Mouse (Mus musculus) liver, embryonic 15.5 days (tissue): ENCODE data around the gene Snx13. TPM values are rescaled to one million over a fixed set of nuclear protein-coding genes. Genes with fewer than 3 reads are reported as not detected.
A peak's percentile ranks its signal among the peaks of the same experiment; 100 is the strongest.

Experiments used
- ATAC-seq: fragments of 200-750 bp; cut with Nextera tagmentation; 2 replicates; pipeline ENCODE4 v1.8.0; 2017; ENCODE audit warnings: moderate number of reproducible peaks, mild to moderate bottlenecking, moderate library complexity; ENCODE audit not compliant: insufficient read depth
- H3K27ac ChIP-seq: fragments of 300-500 bp; sonication (generic); replicated peaks from 2 replicates; pipeline ENCODE4 v1.5.1; 2015; ENCODE audit warnings: mild to moderate bottlenecking, inconsistent platforms
- H3K27me3 ChIP-seq: fragments of 300-500 bp; sonication (generic); 2 replicates; pipeline ENCODE4 v1.6.1; 2015; ENCODE audit warnings: mild to moderate bottlenecking, inconsistent platforms
- H3K36me3 ChIP-seq: fragments of 300-500 bp; sonication (generic); replicated peaks from 2 replicates; pipeline ENCODE4 v1.6.1; 2015; ENCODE audit warnings: moderate library complexity, mild to moderate bottlenecking, inconsistent platforms
- H3K4me1 ChIP-seq: fragments of 300-500 bp; sonication (generic); replicated peaks from 2 replicates; pipeline ENCODE4 v1.6.1; 2015; ENCODE audit warnings: inconsistent platforms
- H3K4me2 ChIP-seq: fragments of 300-500 bp; sonication (generic); 2 replicates; pipeline ENCODE4 v1.6.1; 2015; ENCODE audit warnings: moderate library complexity, mild to moderate bottlenecking, inconsistent platforms
- H3K4me3 ChIP-seq: fragments of 300-500 bp; sonication (generic); replicated peaks from 2 replicates; pipeline ENCODE4 v1.5.1; 2015; ENCODE audit warnings: mild to moderate bottlenecking, inconsistent platforms
- H3K9ac ChIP-seq: fragments of 300-500 bp; sonication (generic); 2 replicates; pipeline ENCODE4 v1.6.1; 2015; ENCODE audit warnings: moderate library complexity, mild to moderate bottlenecking, inconsistent platforms
- H3K9me3 ChIP-seq: fragments of 300-500 bp; sonication (generic); replicated peaks from 2 replicates; pipeline ENCODE4 v1.6.1; 2016; ENCODE audit warnings: inconsistent platforms
- WGBS: fragments of 180-500 bp; shearing (Covaris S2); methylation state at CpG from one replicate; pipeline ENCODE4 v1.1.7; 2015; ENCODE audit warnings: mixed read lengths; ENCODE audit not compliant: insufficient replicate concordance; 5-methylcytosine and 5-hydroxymethylcytosine counted together
- polyA plus RNA-seq: library from polyadenylated mRNA; unstranded; fragments of >200 nt; fragmentation: Nextera tagmentation; extraction: Ambion mirVana; gene quantifications from 2 replicates; pipeline ENCODE4 v1.2.1, GENCODE M21; 2015

Gene Snx13
- polyA plus RNA-seq, 1 experiment from 2014 or later, result 9.2 TPM

- Histone ChIP-seq H3K9ac (no peak overlapping the region), H3K36me3 (no peaks in the 10 kb centered on the region), H3K4me1 (no peaks in the 10 kb centered on the region; the same call in 1 of the 2 replicates), H3K4me2 (no peak overlapping the region), H3K9me3 (no peaks in the 10 kb centered on the region), H3K4me3 (no peak overlapping the region), H3K27me3 (no peaks in the 10 kb centered on the region), H3K27ac (no peak overlapping the region)
- ATAC-seq, result no peak
- WGBS, result 28% methylated on average over 9 of the region's 9 CpGs
Observed at GRCm38 (mm10) chr12:35018679-35019237, 28.2 kb upstream of the Snx13 start.

- Histone ChIP-seq H3K9me3 (no peaks in the 10 kb centered on the region), H3K36me3 (no peaks in the 10 kb centered on the region), H3K4me2 (no peak overlapping the region), H3K27ac (no peak overlapping the region), H3K27me3 (no peaks in the 10 kb centered on the region), H3K4me3 (no peak overlapping the region), H3K9ac (no peak overlapping the region), H3K4me1 (no peaks in the 10 kb centered on the region; the same call in 1 of the 2 replicates)
- no peak for ATAC-seq
- WGBS, result 65% methylated on average over 9 of the region's 9 CpGs
Observed at GRCm38 (mm10) chr12:35021285-35021684, 25.7 kb upstream of the Snx13 start.

- no peaks in the 10 kb centered on the region for H3K27me3 ChIP-seq
- H3K9me3 ChIP-seq, result no peaks in the 10 kb centered on the region
- H3K4me1 ChIP-seq, result no peaks in the 10 kb centered on the region; the same call in 1 of the 2 replicates
- ATAC-seq, result no peak
- no peak overlapping the region for H3K9ac ChIP-seq
- H3K27ac ChIP-seq, result no peak overlapping the region
- no peak overlapping the region for H3K4me3 ChIP-seq
- no peaks in the 10 kb centered on the region for H3K36me3 ChIP-seq
- WGBS, result 65% methylated on average over 10 of the region's 10 CpGs
- H3K4me2 ChIP-seq, result no peak overlapping the region
Observed at GRCm38 (mm10) chr12:35022066-35022465, 24.9 kb upstream of the Snx13 start.

- Histone ChIP-seq H3K4me3 (no peak overlapping the region), H3K9ac (no peak overlapping the region), H3K27ac (no peak overlapping the region), H3K36me3 (no peaks in the 10 kb centered on the region), H3K9me3 (no peaks in the 10 kb centered on the region), H3K27me3 (no peaks in the 10 kb centered on the region), H3K4me1 (no peaks in the 10 kb centered on the region), H3K4me2 (no peak overlapping the region)
- ATAC-seq, result no peak
- 24% methylated on average over 4 of the region's 4 CpGs for WGBS
Observed at GRCm38 (mm10) chr12:35025916-35026432, 21.0 kb upstream of the Snx13 start.

- Histone ChIP-seq H3K4me3 (no peak overlapping the region), H3K4me2 (no peak overlapping the region), H3K27ac (no peak overlapping the region), H3K9ac (no peak overlapping the region), H3K4me1 (no peaks in the 10 kb centered on the region), H3K36me3 (no peaks in the 10 kb centered on the region), H3K9me3 (no peaks in the 10 kb centered on the region), H3K27me3 (no peaks in the 10 kb centered on the region)
- ATAC-seq, result no peak
- 42% methylated on average over 1 of the region's 1 CpGs for WGBS
Observed at GRCm38 (mm10) chr12:35027533-35027932, 19.5 kb upstream of the Snx13 start.

GRCm38 (mm10) chr12:35038668-35039570, 8.1 kb upstream of the Snx13 start:
- Histone ChIP-seq H3K9me3 (no peaks in the 10 kb centered on the region), H3K4me1 (no peaks in the 10 kb centered on the region), H3K36me3 (no peaks in the 10 kb centered on the region), H3K9ac (no peak overlapping the region), H3K27me3 (no peaks in the 10 kb centered on the region), H3K27ac (no peak overlapping the region; the same call in 1 of the 2 replicates), H3K4me3 (no peak overlapping the region; the same call in 1 of the 2 replicates), H3K4me2 (peak overlapping the region; percentile 32)
- WGBS, result 15% methylated on average over 14 of the region's 14 CpGs
- ATAC-seq, result no peak

- no peak for ATAC-seq
- no peaks in the 10 kb centered on the region for H3K4me1 ChIP-seq
- no peak overlapping the region for H3K9ac ChIP-seq
- 52% methylated on average over 5 of the region's 5 CpGs for WGBS
- H3K27me3 ChIP-seq, result no peaks in the 10 kb centered on the region
- no peaks in the 10 kb centered on the region for H3K36me3 ChIP-seq
- no peak overlapping the region for H3K4me3 ChIP-seq
- H3K9me3 ChIP-seq, result no peaks in the 10 kb centered on the region
- H3K4me2 ChIP-seq, result peak overlapping the region; percentile 32; the same call in 1 of the 2 replicates
- H3K27ac ChIP-seq, result no peak overlapping the region; the same call in 1 of the 2 replicates
Observed at GRCm38 (mm10) chr12:35039571-35039936, 7.4 kb upstream of the Snx13 start.

- Histone ChIP-seq H3K36me3 (no peaks in the 10 kb centered on the region), H3K9ac (no peak overlapping the region), H3K4me3 (no peak overlapping the region), H3K9me3 (no peaks in the 10 kb centered on the region), H3K4me1 (peaks cover 3% of the 10 kb centered on the region), H3K27me3 (no peaks in the 10 kb centered on the region), H3K27ac (no peak overlapping the region), H3K4me2 (no peak overlapping the region)
- WGBS, result 46% methylated on average over 8 of the region's 8 CpGs
- ATAC-seq, result no peak
Observed at GRCm38 (mm10) chr12:35041964-35042363, 5.0 kb upstream of the Snx13 start.

- WGBS, result under 1% methylated on average over 35 of the region's 36 CpGs
- peaks cover 21% of the 10 kb centered on the region for H3K4me1 ChIP-seq
- H3K9me3 ChIP-seq, result no peaks in the 10 kb centered on the region
- no peaks in the 10 kb centered on the region for H3K36me3 ChIP-seq
- no peaks in the 10 kb centered on the region for H3K27me3 ChIP-seq
- H3K9ac ChIP-seq, result peak overlapping the region; percentile 94
- peak overlapping the region; percentile 95 for H3K27ac ChIP-seq
- H3K4me3 ChIP-seq, result peak overlapping the region; percentile 96
- ATAC-seq, result peak; percentile 69
- H3K4me2 ChIP-seq, result peak overlapping the region; percentile 80
Observed at GRCm38 (mm10) chr12:35046310-35046998, 532 bp upstream of the Snx13 start.

- no peaks in the 10 kb centered on the region for H3K27me3 ChIP-seq
- peaks cover 21% of the 10 kb centered on the region for H3K4me1 ChIP-seq
- WGBS, result under 1% methylated on average over 65 of the region's 65 CpGs
- H3K36me3 ChIP-seq, result no peaks in the 10 kb centered on the region
- H3K4me2 ChIP-seq, result peak overlapping the region; percentile 80
- ATAC-seq, result peak; percentile 77
- H3K4me3 ChIP-seq, result peak overlapping the region; percentile 96
- H3K9ac ChIP-seq, result peak overlapping the region; percentile 94
- peak overlapping the region; percentile 95 for H3K27ac ChIP-seq
- H3K9me3 ChIP-seq, result no peaks in the 10 kb centered on the region
Observed at GRCm38 (mm10) chr12:35047320-35048225, 587 bp downstream of the Snx13 start.
